Mouse (Mus musculus) liver, embryonic 14.5 days (tissue): ENCODE data around the gene Gm5447. TPM values are rescaled to one million over a fixed set of nuclear protein-coding genes. Genes with fewer than 3 reads are reported as not detected.

Source experiments
- ATAC-seq: fragments of 200-750 bp; cut with Nextera tagmentation; 2 replicates; pipeline ENCODE4 v1.8.0; 2017; ENCODE audit warnings: moderate number of reproducible peaks, mild to moderate bottlenecking, moderate library complexity; ENCODE audit not compliant: insufficient read depth
- DNase-seq, 3 experiments: peaks; one replicate each; pipeline ENCODE4 v3.0.0-alpha.2; 2012 to 2013; ENCODE audit warnings: low read depth in 3 of 3, low spot score in 3 of 3
- H3K27ac ChIP-seq: fragments of 300-500 bp; sonication (generic); 2 replicates; pipeline ENCODE4 v1.5.1; 2014; ENCODE audit warnings: moderate library complexity, mild to moderate bottlenecking, control low read depth, inconsistent platforms
- H3K27me3 ChIP-seq: fragments of 300-500 bp; sonication (generic); 2 replicates; pipeline ENCODE4 v1.6.1; 2014; ENCODE audit warnings: mild to moderate bottlenecking, low read length, moderate library complexity; ENCODE audit not compliant: control insufficient read depth, insufficient read depth
- H3K36me3 ChIP-seq: fragments of 300-500 bp; sonication (generic); replicated peaks from 2 replicates; pipeline ENCODE4 v1.6.1; 2014; ENCODE audit warnings: low read depth; ENCODE audit not compliant: control insufficient read depth, insufficient read depth
- H3K4me1 ChIP-seq, 2 experiments: fragments of 200-500 bp in 1 of 2; fragments of 300-500 bp in 1 of 2; sonication (generic) in 1 of 2; replicated peaks; 2 replicates each; pipeline ENCODE4 v1.6.1; 2012 to 2014; ENCODE audit warnings: antibody characterized with exemption in 1 of 2, inconsistent platforms in 1 of 2, low read length in 1 of 2; ENCODE audit not compliant: control insufficient read depth in 2 of 2, insufficient read depth in 2 of 2
- H3K4me2 ChIP-seq: fragments of 300-500 bp; sonication (generic); 2 replicates; pipeline ENCODE4 v1.6.1; 2014; ENCODE audit warnings: low read depth, mild to moderate bottlenecking, control low read depth, moderate library complexity
- H3K4me3 ChIP-seq, 2 experiments: fragments of 200-500 bp in 1 of 2; fragments of 300-500 bp in 1 of 2; sonication (generic) in 1 of 2; 2 replicates each; pipeline ENCODE4 v1.5.1; 2012 to 2014; ENCODE audit warnings: low read depth in 2 of 2, low read length in 2 of 2, mild to moderate bottlenecking in 2 of 2, control low read depth in 1 of 2, inconsistent platforms in 1 of 2, moderate library complexity in 1 of 2; ENCODE audit not compliant: insufficient read depth in 1 of 2
- H3K9ac ChIP-seq: fragments of 300-500 bp; sonication (generic); replicated peaks from 2 replicates; pipeline ENCODE4 v1.6.1; 2014; ENCODE audit warnings: mild to moderate bottlenecking, control low read depth, moderate library complexity
- H3K9me3 ChIP-seq: fragments of 300-500 bp; sonication (generic); 2 replicates; pipeline ENCODE4 v1.6.1; 2016; ENCODE audit warnings: low read length, mixed read lengths; ENCODE audit not compliant: control insufficient read depth
- CTCF ChIP-seq: IDR thresholded peaks from 2 replicates; pipeline ENCODE4 v1.5.1; 2016; ENCODE audit warnings: antibody characterized with exemption, low read depth, control low read depth
- EP300 ChIP-seq: IDR thresholded peaks from 2 replicates; pipeline ENCODE4 v1.6.1; 2016; ENCODE audit warnings: antibody characterized with exemption, low read depth
- WGBS: fragments of 180-500 bp; shearing (Covaris S2); extraction: QIAGEN DNeasy Blood & Tissue Kit; methylation state at CpG from one replicate; pipeline ENCODE4 v1.1.7; 2014; ENCODE audit not compliant: insufficient replicate concordance; 5-methylcytosine and 5-hydroxymethylcytosine counted together
- polyA plus RNA-seq, 2 experiments: library from polyadenylated mRNA; depleted of rRNA in 1 of 2; stranded (reverse) in 1 of 2; unstranded in 1 of 2; fragments of >200 nt; fragmentation: Nextera tagmentation in 1 of 2; extraction: Ambion mirVana in 1 of 2; gene quantifications; 2 replicates each; pipeline versions ENCODE4 v1.2.1 to v1.2.3; 2012 to 2014

Gm5447 gene
- not detected in 2 replicates for polyA plus RNA-seq (2012; rRNA removed)
- not detected in 2 replicates for polyA plus RNA-seq (2014; fragmentation: Nextera tagmentation; extraction: Ambion mirVana)

GRCm38 (mm10) chr13:30973501-30974246 is at the start of gene Gm5447, which contains the start of gene Exoc2:
TSS of gene Gm5447 (plus strand) at chr13:30974204.
TSS of gene Exoc2 (minus strand) at chr13:30974093.
- peak within 1 kb of the TSS; percentile 82 to 84 for H3K4me3 ChIP-seq
- H3K27ac ChIP-seq, result peak within 1 kb of the TSS; percentile 56
- ATAC-seq, result peak; percentile 94
- no peaks in the 10 kb centered on the region for H3K27me3 ChIP-seq
- H3K4me1 ChIP-seq, result peaks cover 6 to 18% of the 10 kb centered on the region in 2 experiments
- TF ChIP-seq CTCF, result no peak
- no peak for TF ChIP-seq EP300
- H3K4me2 ChIP-seq, result peak within 1 kb of the TSS; percentile 67
- peak; percentile 58 to 62 (median 59) for DNase-seq
- under 1% methylated on average over 54 of the region's 54 CpGs for WGBS
- H3K36me3 ChIP-seq, result no peaks in the 10 kb centered on the region
- peak within 1 kb of the TSS; percentile 82 for H3K9ac ChIP-seq
- no peaks in the 10 kb centered on the region for H3K9me3 ChIP-seq

DNA sequence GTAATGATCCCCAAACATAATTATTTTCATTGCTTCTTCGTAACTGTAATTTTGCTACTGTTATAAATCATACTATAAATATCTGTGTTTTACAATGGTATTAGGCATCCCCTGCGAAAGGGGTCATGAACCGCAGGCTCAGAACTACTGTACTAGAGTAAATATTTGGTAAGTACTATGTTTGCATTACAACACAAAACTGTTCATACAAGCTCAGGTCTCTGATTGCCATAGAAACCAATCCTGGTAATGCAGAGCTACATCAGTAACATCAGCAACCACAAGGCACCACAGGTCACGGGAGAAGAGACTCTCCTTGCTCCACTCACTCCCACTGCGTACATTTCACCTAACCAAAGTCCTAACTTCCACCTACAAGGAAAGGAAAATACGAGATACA is 49.7 kb upstream of the Gm5447 start:
- no peak for TF ChIP-seq EP300
- no peak for TF ChIP-seq CTCF
- H3K36me3 ChIP-seq, result no peaks in the 10 kb centered on the region
- H3K4me1 ChIP-seq, result peaks cover 6 to 10% of the 10 kb centered on the region in 2 experiments; a peak in 3 of 4 replicates
- no peak overlapping the region for H3K4me3 ChIP-seq
- no peaks in the 10 kb centered on the region for H3K9me3 ChIP-seq
- no peak for ATAC-seq
- no peak overlapping the region for H3K4me2 ChIP-seq
- H3K9ac ChIP-seq, result no peak overlapping the region
- H3K27ac ChIP-seq, result no peak overlapping the region
- DNase-seq, result no peak
- no peaks in the 10 kb centered on the region for H3K27me3 ChIP-seq
- 77% methylated on average over 6 of the region's 6 CpGs for WGBS

DNA sequence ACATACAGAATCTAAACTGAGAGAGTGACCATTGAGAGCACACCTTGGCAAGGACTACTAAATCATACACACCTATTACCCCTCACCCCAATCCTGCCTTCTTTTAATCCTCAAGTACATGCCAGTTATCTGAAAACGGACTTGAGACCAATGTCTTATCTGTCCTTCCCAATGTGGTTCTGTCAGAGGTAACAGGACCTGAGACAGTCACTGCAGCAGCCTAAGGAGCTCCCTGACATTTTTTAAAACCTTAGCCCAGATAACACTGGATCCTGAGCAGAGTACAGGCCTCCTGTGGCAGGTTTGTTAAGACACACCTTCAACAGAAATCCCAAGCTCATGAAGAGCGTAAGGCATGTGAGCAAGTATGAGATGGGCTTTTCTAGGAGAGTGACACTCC is 44.9 kb upstream of the Gm5447 start:
- ATAC-seq (peak; percentile 71), DNase-seq (peak in 2 of 3 experiments; percentile 16 to 28)
- Histone ChIP-seq H3K4me2 (no peak overlapping the region), H3K27ac (no peak overlapping the region), H3K9ac (no peak overlapping the region), H3K4me1 (peaks cover 13 to 24% of the 10 kb centered on the region in 2 experiments; a peak in 3 of 4 replicates), H3K27me3 (no peaks in the 10 kb centered on the region), H3K4me3 (no peak overlapping the region), H3K36me3 (no peaks in the 10 kb centered on the region), H3K9me3 (no peaks in the 10 kb centered on the region)
- 28% methylated on average over 2 of the region's 2 CpGs for WGBS
- TF ChIP-seq EP300 (no peak), CTCF (no peak)

- Histone ChIP-seq H3K9ac (no peak overlapping the region), H3K36me3 (no peaks in the 10 kb centered on the region), H3K4me1 (peaks cover 13 to 24% of the 10 kb centered on the region in 2 experiments; a peak in 3 of 4 replicates), H3K27ac (no peak overlapping the region), H3K9me3 (no peaks in the 10 kb centered on the region), H3K4me3 (no peak overlapping the region), H3K4me2 (no peak overlapping the region; the same call in 1 of the 2 replicates), H3K27me3 (no peaks in the 10 kb centered on the region)
- DNase-seq, result peak; percentile 49 to 55 (median 54)
- ATAC-seq, result peak; percentile 79
- TF ChIP-seq EP300 (no peak), CTCF (no peak)
- 43% methylated on average over 4 of the region's 4 CpGs for WGBS
Measured at GRCm38 (mm10) chr13:30931613-30932012, 42.4 kb upstream of the Gm5447 start.

GRCm38 (mm10) chr13:30932972-30933371 is 41.0 kb upstream of the Gm5447 start:
- DNase-seq, result no peak
- Histone ChIP-seq H3K4me2 (no peak overlapping the region), H3K27ac (no peak overlapping the region), H3K9ac (no peak overlapping the region), H3K27me3 (no peaks in the 10 kb centered on the region), H3K9me3 (no peaks in the 10 kb centered on the region), H3K36me3 (no peaks in the 10 kb centered on the region), H3K4me1 (peaks cover 13 to 24% of the 10 kb centered on the region in 2 experiments; a peak in 3 of 4 replicates), H3K4me3 (no peak overlapping the region)
- TF ChIP-seq EP300 (no peak), CTCF (no peak)
- ATAC-seq, result no peak
- WGBS, result 75% methylated on average over 6 of the region's 6 CpGs
